Mouse (Mus musculus) common myeloid progenitor, adult 5-6 weeks (primary cell): ENCODE measurements around the gene Fgfr2. TPM values are rescaled to one million over a fixed set of nuclear protein-coding genes. Genes with fewer than 3 reads are reported as not detected.

Experiments
- ATAC-seq: replicated peaks from 2 replicates; pipeline ENCODE4 v1.8.0; 2016; ENCODE audit warnings: low read depth, mild to moderate bottlenecking, moderate TSS enrichment, inconsistent platforms; ENCODE audit not compliant: poor library complexity, severe bottlenecking
- total RNA-seq: library from RNA; stranded (forward); fragments of 200-1000, 187-1606 nt; gene quantifications from 2 replicates; pipeline ENCODE4 v1.2.3, GENCODE M21; 2017

The Fgfr2 gene
- total RNA-seq, 1 experiment from 2014 or later: not detected

DNA sequence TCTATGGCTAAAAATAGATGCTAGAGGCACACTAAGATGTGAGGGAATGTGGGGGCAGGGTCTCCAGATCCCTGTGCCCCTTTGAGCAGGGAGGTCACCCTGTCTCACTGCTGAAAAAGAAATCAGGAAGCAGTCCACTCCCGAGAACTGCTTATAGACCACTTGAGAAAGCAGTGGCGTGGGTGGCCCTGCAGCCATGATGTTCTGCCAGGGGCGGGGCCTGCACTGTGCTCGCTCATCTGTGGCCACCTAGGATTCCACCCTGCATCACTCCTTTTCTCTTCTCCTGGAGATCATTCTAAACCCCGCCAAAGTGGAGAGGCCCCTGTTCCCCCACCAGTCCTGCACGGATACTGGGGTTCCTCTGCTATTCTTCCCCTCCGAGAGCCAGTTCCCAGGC is 733.7 kb downstream of the Fgfr2 start:
- peak; percentile 48 for ATAC-seq

GRCm38 (mm10) chr7:132387507-132387906 is 735.6 kb downstream of the Fgfr2 start:
- peak; percentile 52 for ATAC-seq

GRCm38 (mm10) chr7:132386316-132386715 is 736.8 kb downstream of the Fgfr2 start:
- no peak for ATAC-seq

- ATAC-seq: no peak
Observed at GRCm38 (mm10) chr7:132385456-132386130, 737.6 kb downstream of the Fgfr2 start.

DNA sequence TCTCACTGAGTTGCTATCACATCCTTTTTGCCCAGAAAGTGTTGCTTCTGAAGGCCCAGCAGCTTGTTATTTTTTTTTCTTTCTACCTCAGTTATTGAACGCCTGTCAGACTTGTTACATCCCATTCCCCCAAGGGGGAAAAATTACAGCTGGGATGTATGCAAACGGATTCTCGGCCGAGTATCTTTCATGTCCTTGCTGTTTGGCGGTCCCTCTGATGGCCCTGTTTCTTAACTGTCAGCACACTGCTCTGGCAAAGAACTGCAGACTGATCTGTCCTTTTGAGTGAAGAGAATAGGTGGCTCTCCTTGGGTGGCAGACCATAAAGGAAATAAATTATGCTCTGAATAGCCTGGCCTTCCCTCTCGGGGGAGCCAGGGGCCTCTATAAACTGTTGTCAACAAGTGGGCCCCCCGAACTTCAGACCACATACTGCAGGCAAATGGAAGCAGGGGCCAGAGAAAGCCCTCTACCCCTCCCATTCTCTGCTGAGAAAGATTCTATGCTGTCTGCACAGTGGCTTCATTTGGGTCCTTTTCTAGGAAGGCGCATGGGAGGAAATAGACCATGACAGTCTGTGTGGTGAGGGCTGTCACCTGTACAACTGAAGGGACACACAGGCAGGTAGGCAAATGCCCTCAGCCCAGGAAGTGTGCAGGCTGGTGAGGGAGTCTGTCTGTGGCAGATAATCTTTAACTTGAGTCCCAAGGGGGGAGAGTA is 738.3 kb downstream of the Fgfr2 start:
- ATAC-seq: no peak

DNA sequence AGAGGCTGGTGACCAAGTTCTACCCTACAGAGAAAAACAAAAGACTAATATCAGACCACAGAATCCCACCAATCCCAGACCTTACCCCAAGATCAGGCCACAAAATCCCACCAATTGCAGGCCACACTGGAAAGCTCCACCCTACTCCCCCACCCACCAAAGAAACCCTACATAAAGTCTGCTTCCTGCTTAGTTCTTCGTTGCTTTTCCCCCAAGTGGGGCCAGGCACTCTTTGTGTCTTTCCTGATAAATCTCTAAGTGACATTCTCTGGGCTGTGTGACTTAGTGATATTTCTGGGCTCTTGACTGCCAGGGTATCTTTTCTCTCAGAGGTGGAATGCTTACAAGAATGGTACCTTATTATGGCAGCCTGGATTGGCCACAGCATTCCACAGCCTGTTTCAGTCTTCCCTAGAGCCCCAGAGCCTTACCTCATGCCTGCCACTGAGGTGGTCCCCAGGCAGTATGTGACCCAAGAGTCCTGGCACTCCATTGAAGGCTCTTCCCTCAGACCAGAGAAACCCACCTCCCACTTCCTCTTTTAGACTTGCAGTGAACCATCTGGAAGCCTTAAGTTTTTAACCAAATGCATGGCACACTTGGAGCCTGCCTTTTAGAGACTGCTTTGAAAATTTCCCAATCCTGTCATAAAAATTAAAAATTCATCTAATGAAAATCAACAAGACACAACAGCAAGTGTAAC is 742.4 kb downstream of the Fgfr2 start:
- ATAC-seq: peak; percentile 82

- no peak for ATAC-seq
Observed at GRCm38 (mm10) chr7:132377913-132378312, 745.2 kb downstream of the Fgfr2 start.

DNA sequence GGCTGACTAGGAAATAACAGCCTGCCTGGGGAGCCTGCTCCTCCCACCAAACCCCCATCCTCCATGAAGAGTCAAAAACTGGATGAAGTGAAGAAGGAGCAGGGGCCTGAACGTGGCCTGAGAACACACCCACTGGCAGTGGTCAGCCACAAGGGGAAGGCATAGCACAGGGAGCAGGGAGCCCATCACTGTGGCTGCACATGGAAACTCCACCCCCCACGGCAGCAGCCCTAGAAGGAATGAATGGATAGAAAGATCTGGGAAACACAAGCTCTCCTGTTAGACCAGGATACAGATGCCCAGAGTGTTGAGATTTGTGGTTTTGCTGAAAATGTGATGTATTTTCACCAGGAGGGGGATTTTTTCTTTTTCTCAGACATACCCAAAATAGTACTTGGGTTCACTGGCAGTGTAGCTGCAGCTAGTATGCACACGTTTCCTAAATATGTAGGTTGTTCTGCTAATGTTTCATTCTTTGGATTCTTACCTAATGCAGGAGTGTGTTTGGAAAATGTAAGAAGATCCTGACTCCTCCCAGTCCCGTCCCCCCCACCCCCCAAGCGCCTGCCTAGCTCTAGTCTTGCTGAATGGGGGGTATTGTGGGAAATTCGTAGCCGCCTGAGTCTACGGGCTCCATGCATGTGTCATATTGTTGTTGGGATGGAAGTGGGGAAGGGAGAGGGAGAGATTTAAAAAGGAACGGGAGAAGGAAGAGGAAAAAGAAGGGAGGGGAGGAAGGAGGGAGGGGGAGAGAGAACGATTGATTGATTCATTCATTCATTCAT is 749.4 kb downstream of the Fgfr2 start:
- ATAC-seq: peak; percentile 62; the same call in 1 of the 2 replicates

- ATAC-seq: no peak
Observed at GRCm38 (mm10) chr7:132372752-132373513, 750.2 kb downstream of the Fgfr2 start.

- no peak for ATAC-seq
Observed at GRCm38 (mm10) chr7:132371832-132372231, 751.3 kb downstream of the Fgfr2 start.

GRCm38 (mm10) chr7:132369784-132370183 is 753.4 kb downstream of the Fgfr2 start:
- ATAC-seq: no peak

DNA sequence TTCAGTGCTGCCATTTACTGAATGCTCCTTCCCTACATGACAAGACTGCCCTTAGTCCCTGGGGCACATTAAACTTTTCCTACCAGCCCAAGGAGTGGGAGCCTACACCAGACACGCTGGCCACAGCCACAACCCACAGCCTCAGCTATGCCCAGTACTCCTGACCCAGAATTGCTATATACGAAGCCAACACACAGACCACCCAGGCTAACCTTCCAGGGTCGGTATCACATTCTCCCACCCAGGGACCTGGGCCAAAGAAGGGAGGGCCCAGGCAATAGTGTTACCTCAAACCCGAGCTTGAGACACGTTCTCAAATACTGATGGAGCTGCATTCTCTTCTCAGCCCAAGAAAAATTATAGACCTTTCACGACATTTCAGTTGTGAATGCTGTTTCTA is 754.3 kb downstream of the Fgfr2 start:
- no peak for ATAC-seq

GRCm38 (mm10) chr7:132367344-132367743 is 755.8 kb downstream of the Fgfr2 start:
- no peak; the same call in 1 of the 2 replicates for ATAC-seq

- peak; percentile 87 for ATAC-seq
Observed at GRCm38 (mm10) chr7:132365703-132366384, 757.3 kb downstream of the Fgfr2 start.

DNA sequence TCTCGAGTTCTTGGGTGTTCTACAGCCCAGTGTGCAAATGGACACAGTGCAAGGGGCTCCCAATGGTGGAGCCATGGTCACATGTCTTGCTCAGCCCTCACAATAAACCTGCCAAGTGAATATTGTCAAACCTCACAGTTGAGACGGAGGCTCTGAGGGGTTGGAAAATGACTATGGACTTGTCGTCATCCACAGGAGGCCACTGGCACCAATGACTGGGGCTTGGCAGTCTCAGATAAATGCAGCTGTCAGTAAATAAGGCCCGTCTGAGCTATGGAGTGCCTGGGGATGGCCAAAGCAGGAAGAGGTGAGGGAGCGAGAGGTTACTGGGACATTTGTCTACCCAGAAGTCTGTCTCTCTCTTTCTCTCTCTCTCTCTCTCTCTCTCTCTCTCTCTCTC is 758.0 kb downstream of the Fgfr2 start:
- 0 out of 2 replicates have a peak, but pooled peaks have one; percentile 12 for ATAC-seq

DNA sequence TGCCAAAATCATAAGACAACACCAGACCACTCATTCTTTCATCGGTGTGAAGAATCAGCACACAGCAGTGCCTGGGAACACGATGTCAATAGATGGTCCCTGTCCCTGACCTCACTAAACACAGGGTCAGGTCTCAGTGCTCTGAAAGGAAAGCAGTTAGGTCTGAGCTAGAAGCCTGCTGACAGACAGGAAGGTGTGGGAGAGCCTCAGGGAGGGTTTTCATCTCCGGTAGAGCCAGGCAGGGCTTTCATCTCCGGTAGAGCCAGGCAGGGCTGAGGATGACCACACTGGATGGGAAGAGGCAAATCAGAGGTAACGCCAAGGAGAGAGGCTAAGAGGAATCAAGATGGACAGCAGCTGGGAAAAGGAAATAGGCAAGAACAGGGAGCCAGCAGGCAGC is 758.6 kb downstream of the Fgfr2 start:
- no peak for ATAC-seq

- ATAC-seq: no peak
Observed at GRCm38 (mm10) chr7:132360336-132360735, 762.8 kb downstream of the Fgfr2 start.

DNA sequence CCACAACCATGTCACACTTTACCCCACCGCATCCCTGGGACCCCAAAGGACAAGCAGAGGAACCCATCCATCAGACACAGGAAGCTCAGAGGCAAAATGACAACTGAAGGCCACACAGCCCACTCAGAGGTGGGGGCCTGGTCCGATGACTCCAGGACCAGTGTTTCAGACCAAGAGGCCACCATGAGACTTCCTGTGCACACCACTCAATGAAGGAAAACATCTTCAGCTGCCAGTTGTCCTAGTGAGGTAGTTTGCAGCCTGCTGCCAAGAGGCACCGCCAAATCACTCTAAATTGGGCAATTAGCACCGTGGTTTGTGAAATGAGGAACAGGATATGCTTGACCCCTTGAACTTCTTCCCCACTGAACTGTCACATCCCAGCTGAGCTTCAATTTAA is 764.4 kb downstream of the Fgfr2 start:
- ATAC-seq: peak; percentile 88

DNA sequence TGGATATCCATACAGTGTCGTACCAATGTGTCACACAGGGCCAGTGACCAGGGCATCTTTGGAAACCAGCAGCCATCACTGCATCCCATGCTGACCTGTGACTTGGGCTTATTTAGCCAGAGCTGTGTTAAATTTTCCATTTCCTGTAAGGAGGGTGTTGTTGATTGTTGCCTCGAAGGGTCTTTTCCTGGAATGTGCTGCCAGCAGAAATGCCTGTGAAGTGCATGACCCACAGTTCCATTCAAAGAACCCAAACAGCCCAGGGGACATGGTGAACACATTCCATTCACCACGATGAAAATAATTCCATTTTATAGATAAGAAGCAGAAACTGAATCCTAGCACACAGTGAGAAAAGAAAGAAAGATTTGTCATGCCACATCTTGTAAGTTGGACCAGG is 764.9 kb downstream of the Fgfr2 start:
- ATAC-seq: no peak
